Mouse (Mus musculus): Measurements from ENCODE around the gene Fam174b.
A peak's percentile ranks its signal among the peaks of the same experiment; 100 is the strongest.

Fam174b gene

GRCm38 (mm10) chr7:73740111-73741035, at the start of gene Fam174b:
Gene Fam174b, plus strand, starts transcription at chr7:73740302.
- peak; percentile 42 to 47 for DNase-seq (ENCODE audit: low spot score in 2 of 2)

- DNase-seq (ENCODE audit: low spot score in 2 of 2) = no peak
Observed at GRCm38 (mm10) chr7:73697092-73697491, 43.0 kb upstream of the Fam174b start.

GRCm38 (mm10) chr7:73704305-73704704, 35.8 kb upstream of the Fam174b start:
- no peak for DNase-seq (ENCODE audit: low spot score in 2 of 2)

- DNase-seq (ENCODE audit: low spot score in 2 of 2) = no peak
Observed at GRCm38 (mm10) chr7:73713506-73713905, 26.6 kb upstream of the Fam174b start.

- peak in 1 of 2 experiments; percentile 28 for DNase-seq (ENCODE audit: low spot score in 2 of 2)
Observed at GRCm38 (mm10) chr7:73715928-73716749, 24.0 kb upstream of the Fam174b start.

- DNase-seq (ENCODE audit: low spot score in 2 of 2) = no peak
Observed at GRCm38 (mm10) chr7:73716841-73717240, 23.3 kb upstream of the Fam174b start.

- DNase-seq (ENCODE audit: low spot score in 2 of 2) = no peak
Observed at GRCm38 (mm10) chr7:73718031-73718430, 22.1 kb upstream of the Fam174b start.

GRCm38 (mm10) chr7:73718497-73719007, 21.6 kb upstream of the Fam174b start:
- no peak for DNase-seq (ENCODE audit: low spot score in 2 of 2)

- DNase-seq (ENCODE audit: low spot score in 2 of 2) = no peak
Observed at GRCm38 (mm10) chr7:73721046-73721445, 19.1 kb upstream of the Fam174b start.

- DNase-seq (ENCODE audit: low spot score in 2 of 2) = no peak
Observed at GRCm38 (mm10) chr7:73721764-73722163, 18.3 kb upstream of the Fam174b start.

GRCm38 (mm10) chr7:73729913-73730312, 10.2 kb upstream of the Fam174b start:
- DNase-seq (ENCODE audit: low spot score in 2 of 2) = no peak

- DNase-seq (ENCODE audit: low spot score in 2 of 2) = no peak
Observed at GRCm38 (mm10) chr7:73730430-73731022, 9.6 kb upstream of the Fam174b start.

GRCm38 (mm10) chr7:73736046-73736445, 4.1 kb upstream of the Fam174b start:
- no peak for DNase-seq (ENCODE audit: low spot score in 2 of 2)

- no peak for DNase-seq (ENCODE audit: low spot score in 2 of 2)
Observed at GRCm38 (mm10) chr7:73741392-73741791, 1.3 kb downstream of the Fam174b start.

- no peak for DNase-seq (ENCODE audit: low spot score in 2 of 2)
Observed at GRCm38 (mm10) chr7:73741841-73742240, 1.7 kb downstream of the Fam174b start.

GRCm38 (mm10) chr7:73743144-73743543, 3.0 kb downstream of the Fam174b start:
- no peak for DNase-seq (ENCODE audit: low spot score in 2 of 2)

- DNase-seq (ENCODE audit: low spot score in 2 of 2) = no peak
Observed at GRCm38 (mm10) chr7:73743831-73744370, 3.8 kb downstream of the Fam174b start.

- DNase-seq (ENCODE audit: low spot score in 2 of 2) = no peak
Observed at GRCm38 (mm10) chr7:73745903-73746302, 5.8 kb downstream of the Fam174b start.

- no peak for DNase-seq (ENCODE audit: low spot score in 2 of 2)
Observed at GRCm38 (mm10) chr7:73746836-73747235, 6.7 kb downstream of the Fam174b start.

- no peak for DNase-seq (ENCODE audit: low spot score in 2 of 2)
Observed at GRCm38 (mm10) chr7:73747531-73747930, 7.4 kb downstream of the Fam174b start.

GRCm38 (mm10) chr7:73748437-73749108, 8.5 kb downstream of the Fam174b start:
- DNase-seq (ENCODE audit: low spot score in 2 of 2) = peak; percentile 61 to 68

Data from urinary bladder, postnatal 36 days (tissue).